Mouse (Mus musculus): Measurements from ENCODE around the gene Myo9b.

Gene Myo9b

DNA sequence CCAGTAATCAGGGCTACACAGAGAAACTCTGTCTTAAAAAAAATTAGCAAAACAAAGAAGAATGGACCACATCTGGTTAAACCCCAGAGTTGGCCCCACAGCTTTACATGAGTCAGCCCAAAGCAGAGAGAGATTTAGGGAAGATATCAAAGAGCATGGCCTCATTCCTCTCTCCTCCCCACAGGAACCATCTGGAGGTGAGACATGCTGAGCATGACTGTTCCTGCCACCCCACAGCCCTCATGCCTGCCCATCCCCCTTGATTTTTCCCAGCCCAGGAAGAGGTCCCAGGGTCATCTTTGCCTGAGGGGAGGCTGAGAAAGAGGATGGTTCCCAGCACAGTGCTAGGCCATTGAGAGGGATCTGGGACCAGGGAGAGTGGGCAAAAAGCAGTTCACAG, 95.9 kb downstream of the Myo9b start:
- no peak for DNase-seq

GRCm38 (mm10) chr8:71369040-71369718, 96.7 kb downstream of the Myo9b start:
- DNase-seq: no peak

- no peak for DNase-seq
These were observed 98.3 kb downstream of the Myo9b start for GRCm38 (mm10) chr8:71370711-71371235.

GRCm38 (mm10) chr8:71371236-71371848, 98.8 kb downstream of the Myo9b start, which contains the start of gene Ocel1:
Gene Ocel1, plus strand, starts transcription at chr8:71371298.
- peak; percentile 98 to 99 for DNase-seq

- no peak for DNase-seq
These were observed 99.9 kb downstream of the Myo9b start for GRCm38 (mm10) chr8:71372427-71372826.

- no peak for DNase-seq
These were observed 100.5 kb downstream of the Myo9b start for GRCm38 (mm10) chr8:71373000-71373399.

DNA sequence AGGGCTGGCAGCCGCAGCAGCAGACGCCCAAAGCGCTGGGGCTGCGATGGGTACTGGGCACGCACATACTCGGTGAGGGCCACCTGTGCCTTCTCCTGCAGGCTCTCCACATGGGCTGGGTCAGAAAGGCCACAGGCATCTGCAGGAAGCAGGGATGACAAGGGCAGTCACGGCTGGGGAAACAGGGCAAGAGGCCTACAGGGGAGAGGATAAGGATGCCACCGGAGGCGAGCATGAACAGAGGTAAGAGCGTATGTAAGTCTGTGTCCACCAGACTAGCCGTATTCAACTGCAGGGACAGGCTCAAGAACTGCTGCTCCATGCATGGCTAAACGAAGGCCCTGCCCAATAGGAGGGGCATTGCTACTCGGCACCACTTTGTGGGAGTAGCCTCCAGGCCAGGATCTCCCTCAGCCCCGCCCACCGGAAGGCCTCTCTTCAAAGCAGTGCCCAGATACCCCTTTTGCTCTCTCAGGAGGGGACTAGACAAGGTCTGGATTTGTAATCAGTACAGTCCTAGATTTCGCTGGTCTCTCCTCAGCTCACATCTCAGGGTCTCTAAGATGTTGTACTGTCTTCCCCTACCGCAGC, 102.2 kb downstream of the Myo9b start:
- peak in 1 of 2 experiments; percentile 36 for DNase-seq

DNA sequence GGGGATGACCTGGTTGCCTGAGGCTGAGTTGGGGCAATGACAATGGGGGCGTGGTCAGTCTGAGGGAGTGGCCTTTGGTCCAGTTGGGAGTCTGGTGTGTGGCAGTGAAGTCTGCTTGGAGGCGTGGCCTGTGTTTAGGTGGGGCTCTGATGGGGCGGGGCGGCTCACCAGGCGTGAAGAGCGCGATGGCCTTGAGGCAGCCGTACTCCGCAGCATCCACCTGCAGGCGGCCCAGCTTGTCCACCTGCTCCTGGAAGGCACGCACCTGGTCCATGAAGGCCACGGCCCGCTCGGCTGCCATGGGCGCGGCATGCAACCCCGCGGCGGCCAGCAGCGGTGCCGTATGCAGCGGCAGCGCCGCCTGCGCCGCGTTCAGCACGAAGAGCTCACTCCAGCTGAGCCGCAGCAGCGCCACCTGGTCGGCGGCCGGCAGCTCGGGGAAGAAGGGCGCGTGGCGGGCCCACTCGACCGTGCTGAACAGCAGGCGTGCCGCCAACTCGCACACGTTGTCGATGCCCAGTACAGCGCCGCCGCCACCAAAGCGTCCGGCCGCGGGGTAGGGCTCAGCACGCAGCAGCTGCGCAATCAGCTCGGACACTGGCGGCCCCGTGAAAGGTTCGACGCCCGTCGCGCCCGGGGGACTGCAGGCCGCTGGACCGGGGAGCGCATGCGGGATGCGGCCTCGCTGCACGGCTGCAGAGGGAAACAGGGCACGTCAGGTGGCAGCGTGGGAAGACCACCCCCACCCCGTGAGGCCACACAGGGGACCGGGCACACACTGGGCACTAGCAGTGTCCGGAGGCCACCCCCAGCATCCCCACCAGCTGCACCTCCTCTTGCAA, 103.3 kb downstream of the Myo9b start:
- peak; percentile 80 to 85 for DNase-seq

GRCm38 (mm10) chr8:71376423-71377030, 104.0 kb downstream of the Myo9b start:
- DNase-seq: no peak

GRCm38 (mm10) chr8:71379008-71379407, 106.5 kb downstream of the Myo9b start:
- no peak for DNase-seq

GRCm38 (mm10) chr8:71379512-71380075, 107.1 kb downstream of the Myo9b start:
- DNase-seq: no peak

DNA sequence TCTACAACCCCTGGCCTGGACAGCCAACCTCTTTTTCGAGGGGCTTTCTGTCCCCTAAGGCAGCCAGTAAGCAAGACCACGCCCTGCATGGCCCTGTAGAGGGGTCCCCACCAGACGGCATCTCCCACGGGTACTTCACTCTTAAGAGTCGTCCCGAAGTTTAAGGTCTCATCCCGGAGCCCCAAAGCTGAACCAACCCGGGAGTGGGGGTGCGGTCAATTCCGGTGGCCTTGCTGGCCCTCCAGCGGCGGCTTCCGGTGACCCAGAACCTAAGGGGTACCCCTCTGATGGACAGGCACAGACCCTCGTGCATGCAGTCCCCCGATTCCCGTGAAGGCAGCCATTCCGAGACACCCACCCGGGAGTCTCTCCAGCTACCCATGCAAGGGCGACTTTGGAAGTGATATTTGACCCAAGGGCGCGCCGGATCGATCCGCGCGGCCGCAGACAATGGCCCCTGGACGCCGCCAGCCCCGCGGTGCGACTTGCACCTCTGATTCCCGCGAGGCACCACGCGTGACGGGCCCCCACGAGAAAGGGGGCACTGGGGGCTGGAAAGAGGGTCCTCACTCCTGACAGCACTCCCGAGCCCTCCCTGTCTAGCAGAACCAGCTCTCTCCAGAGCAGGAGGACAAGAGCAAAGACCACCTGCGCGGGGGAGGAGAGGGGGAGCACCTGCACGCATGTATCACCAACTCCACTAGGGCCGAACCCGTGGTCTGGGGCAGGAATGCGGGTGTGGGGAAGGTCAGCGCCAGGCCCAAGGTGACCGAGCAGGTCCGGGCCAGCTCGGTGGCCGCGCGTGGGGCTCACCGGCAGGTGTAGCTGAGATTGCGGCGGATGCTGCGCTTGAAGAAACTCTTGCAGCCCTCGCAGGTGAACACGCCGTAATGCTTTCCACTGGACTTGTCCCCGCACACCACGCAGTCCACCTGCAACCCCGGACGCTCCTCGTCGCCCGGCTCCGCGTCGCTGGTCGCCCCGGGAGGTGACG, 108.0 kb downstream of the Myo9b start:
- peak in 1 of 2 experiments; percentile 45 for DNase-seq

DNA sequence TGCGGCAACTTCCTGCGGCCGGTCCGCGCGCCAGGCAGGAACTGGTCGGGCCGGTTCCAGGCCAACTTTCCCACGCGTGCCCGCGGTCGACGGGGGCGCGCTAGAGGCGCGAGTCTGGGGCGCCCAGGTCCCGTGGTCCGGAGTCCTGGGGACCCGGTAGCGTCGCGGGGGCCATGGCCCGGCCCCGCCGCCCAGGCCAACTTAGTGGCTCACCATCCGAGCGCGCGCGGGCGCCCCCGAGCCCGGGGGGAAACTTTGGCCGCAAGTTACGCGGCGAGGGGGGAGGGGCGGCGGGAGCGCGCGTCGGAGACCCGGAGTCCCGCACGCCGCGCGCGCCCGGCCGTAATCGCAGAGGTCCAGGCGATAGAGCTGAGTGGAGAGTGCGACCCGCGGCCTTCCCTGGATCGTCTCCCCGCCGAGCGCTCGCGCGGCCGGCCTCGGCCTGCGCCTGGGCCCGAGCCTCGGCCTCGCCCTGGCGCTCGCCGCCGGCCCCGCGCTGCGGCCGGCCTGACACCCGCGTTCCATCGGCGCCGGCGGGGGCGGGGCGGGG, 109.0 kb downstream of the Myo9b start, which contains the start of gene Nr2f6:
Nr2f6 (minus strand) TSS at position 540 of the 550 bp plus-strand sequence.
- DNase-seq: peak; percentile 81 to 85

GRCm38 (mm10) chr8:71381971-71382961, 109.8 kb downstream of the Myo9b start:
- peak; percentile 86 to 89 for DNase-seq

- DNase-seq: no peak
These were observed 110.9 kb downstream of the Myo9b start for GRCm38 (mm10) chr8:71383396-71383795.

DNA sequence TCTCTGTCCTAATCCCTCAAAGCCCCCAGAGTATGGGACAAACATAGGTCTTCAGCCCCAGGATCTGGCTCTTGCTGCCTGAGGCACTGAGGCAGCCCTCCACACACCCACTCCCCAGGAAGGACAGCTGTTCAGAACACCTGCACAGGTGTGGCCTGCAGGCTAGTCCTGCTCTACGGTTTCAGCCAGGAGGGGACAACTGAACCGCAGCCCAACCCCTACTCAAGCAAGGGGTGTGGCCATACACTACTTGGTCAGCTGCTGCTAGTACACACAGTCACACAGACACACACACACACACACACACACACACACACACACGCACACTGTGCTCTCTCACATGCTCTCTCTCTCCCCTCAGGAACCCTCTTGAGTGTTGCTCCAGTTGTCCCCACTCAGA, 111.3 kb downstream of the Myo9b start:
- peak; percentile 62 to 74 for DNase-seq

DNA sequence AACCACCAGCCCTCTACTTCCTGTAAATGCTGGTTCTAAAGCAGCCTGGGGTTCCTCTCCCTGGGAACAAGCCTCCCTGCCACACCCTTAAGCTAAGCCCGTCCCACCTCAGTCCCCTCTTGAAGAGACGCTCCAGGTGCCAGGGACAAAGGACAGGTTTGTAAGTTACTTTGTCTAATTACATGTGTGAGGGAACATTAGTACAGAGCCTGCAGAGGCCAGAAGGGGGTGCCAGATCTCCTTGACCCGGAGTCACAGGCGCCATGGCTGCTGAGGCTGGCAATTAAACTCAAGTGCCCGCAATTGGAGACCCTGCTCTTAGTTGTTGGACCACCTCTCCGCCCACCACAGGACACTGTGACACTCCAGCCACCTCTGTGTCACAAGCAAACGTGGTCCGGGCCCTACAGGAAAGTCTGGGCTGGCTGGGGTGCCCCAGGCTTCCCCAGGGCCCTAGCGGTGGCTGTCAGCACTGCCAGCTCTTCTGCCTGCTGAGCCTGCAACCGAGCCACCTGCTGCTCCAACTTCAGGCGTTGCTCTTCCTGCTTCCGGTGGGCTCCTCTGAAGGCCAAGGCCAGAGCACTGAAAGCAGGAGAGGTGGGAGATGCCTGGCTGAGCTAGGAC, 112.8 kb downstream of the Myo9b start:
- DNase-seq: no peak

- DNase-seq: peak in 1 of 2 experiments; percentile 60
These were observed 115.8 kb downstream of the Myo9b start for GRCm38 (mm10) chr8:71388267-71388666.

DNA sequence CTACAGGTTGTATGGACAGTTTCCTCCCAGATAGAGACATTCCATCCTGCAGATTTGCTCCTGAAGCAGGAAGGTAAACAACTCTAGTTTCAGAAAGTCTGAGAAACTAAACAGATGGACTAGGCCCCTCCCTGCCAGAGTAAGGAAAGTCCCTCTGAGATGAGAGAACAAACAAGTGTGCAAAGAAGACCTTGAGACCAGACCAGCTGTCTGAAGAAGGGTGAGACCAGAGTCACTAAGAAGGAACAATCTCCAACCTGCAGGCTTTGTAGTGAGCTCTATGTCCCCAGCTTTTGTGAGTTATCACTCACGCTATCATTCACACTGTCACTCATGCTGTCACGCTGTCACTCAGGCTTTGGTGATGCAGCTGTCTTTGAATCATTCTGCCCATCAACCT, 119.2 kb downstream of the Myo9b start:
- DNase-seq: peak in 1 of 2 experiments; percentile 2
